Mouse (Mus musculus): ENCODE measurements around the gene Ttc28.

- TF ChIP-seq POLR2A (IDR thresholded peaks at IDR 0.05; ENCODE audit: borderline replicate concordance, extremely low read depth, low read depth, low read length) (no peak), CTCF (IDR thresholded peaks at IDR 0.05; ENCODE audit: insufficient read depth, low read length) (no peak)
Measured at GRCm38 (mm10) chr5:111101383-111101932, 221.9 kb downstream of the Ttc28 start.
